Mouse (Mus musculus) adrenal gland, adult 2 months (tissue): Measurements from ENCODE around the gene Gtf3c2. TPM values are rescaled to one million over a fixed set of nuclear protein-coding genes. Genes with fewer than 3 reads are reported as not detected.
"Not testable (repeated sequence)": the region's sequence is repeated elsewhere in the genome, so short reads cannot be mapped to it uniquely, and the experiment has no call there.

Experiments
- DNase-seq: peaks from one replicate; pipeline ENCODE4 v3.0.0; 2021
- long read RNA-seq: library from polyadenylated mRNA; stranded (forward); transcript quantifications from one replicate; pipeline ENCODE4 v2.0.0, GENCODE M21; 2021
- polyA plus RNA-seq: library from polyadenylated mRNA; depleted of rRNA; stranded (reverse); fragments of >200 nt; gene quantifications from 2 replicates; pipeline ENCODE4 v1.2.3, GENCODE M21; 2012; rRNA removed
- total RNA-seq, 2 experiments: library from RNA; stranded (reverse); gene quantifications; 2 replicates each; pipeline ENCODE4 v1.2.3; 2021

Gtf3c2 gene
- 10 to 100 TPM; 51.9 to 67.4 TPM for total RNA-seq
- polyA plus RNA-seq, result 34.8 and 47.8 TPM in 2 replicates
- long read RNA-seq, full-length matches to known transcripts, result 5 of 25 reads
- long read RNA-seq, partial matches to known transcripts, result 12 of 25 reads
- long read RNA-seq, other reads (novel, unspliced or antisense), result 8 of 25 reads

DNA sequence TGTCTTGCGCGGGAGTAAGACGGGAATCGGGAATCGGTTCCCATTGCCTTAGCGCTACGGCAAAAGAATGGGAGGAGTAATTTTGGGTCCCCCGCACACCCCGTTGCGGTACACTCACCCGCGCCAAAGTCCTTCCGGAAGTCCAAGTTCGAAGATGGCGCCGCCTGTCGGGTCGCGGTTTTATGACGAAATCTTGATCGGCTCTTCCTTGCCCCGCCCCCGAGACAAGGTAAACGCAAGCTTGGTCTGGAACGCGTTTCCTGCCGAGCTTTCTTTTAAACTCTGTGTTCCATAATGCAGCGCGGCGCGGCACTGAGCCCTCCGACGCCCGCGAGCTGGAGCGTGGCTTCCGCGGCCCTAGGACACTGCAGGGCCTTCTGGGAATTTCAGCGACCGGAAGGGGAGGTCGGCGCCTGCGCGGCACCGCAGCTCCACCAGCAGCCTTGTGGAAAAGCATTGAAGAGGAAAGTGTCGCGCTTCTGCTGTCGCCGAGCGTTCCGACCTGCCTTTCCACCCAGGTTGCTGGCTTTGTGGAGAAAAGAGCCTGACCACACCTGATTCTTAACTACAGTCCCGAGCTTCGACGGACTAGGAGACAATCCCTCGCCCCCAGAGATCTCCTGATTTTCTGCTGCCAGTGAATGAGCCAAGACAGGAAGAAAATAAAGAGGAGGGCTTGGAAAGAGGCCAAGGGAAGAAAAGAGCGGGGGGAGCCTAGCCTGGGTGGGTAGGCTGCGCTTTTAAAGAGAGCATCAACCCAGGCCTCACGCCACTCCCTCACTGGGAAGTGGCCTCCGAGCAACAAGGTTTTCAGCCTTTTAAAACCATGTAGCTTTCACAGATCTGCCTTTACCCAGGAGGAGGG, at the start of gene Gtf3c2, which contains the start of gene Gm29609:
Gene Gtf3c2, minus strand, starts transcription at position 379 of the 865 bp plus-strand sequence.
Gene Gm29609, minus strand, starts transcription at position 146 of the 865 bp plus-strand sequence.
- peak; percentile 95 for DNase-seq

DNA sequence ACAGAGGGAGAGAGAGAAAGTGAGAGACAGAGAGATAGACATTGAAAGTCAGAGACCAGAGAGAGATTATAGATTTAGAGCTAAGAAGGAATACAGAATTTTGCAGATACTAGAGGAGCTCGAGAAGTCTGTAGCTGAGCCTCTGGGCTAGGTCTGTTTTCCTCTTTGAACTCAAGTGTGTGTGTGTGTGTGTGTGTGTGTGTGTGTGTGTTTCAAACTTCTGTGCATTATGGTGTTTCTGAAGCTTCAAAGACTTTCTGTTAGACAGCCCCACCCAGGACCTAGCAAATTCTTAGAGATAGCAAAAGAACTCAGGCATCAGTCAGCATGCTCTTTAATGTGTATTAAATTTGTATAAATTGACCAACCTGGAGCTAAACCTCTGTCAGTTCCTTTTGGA, 46.7 kb upstream of the Gtf3c2 start:
- no peak for DNase-seq

DNA sequence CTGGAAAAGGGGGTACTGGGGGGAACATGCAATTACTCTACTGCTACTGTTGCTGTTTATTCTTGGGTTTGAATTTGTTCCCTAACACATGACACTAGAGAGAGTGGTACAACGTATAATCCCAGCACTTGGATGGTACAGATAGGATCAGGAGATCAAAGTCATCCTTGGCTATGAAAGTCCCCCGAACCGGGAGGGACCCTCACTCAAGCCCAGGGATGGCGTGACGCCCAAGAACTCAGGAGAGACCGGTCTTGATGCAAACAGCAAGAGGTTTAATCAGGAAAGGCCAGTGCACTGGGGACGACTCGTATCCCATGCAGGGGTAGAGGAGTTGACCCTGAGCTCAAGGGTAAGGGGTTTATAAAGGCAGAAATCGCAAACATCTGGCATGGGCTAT, 42.8 kb upstream of the Gtf3c2 start:
- no peak for DNase-seq

DNA sequence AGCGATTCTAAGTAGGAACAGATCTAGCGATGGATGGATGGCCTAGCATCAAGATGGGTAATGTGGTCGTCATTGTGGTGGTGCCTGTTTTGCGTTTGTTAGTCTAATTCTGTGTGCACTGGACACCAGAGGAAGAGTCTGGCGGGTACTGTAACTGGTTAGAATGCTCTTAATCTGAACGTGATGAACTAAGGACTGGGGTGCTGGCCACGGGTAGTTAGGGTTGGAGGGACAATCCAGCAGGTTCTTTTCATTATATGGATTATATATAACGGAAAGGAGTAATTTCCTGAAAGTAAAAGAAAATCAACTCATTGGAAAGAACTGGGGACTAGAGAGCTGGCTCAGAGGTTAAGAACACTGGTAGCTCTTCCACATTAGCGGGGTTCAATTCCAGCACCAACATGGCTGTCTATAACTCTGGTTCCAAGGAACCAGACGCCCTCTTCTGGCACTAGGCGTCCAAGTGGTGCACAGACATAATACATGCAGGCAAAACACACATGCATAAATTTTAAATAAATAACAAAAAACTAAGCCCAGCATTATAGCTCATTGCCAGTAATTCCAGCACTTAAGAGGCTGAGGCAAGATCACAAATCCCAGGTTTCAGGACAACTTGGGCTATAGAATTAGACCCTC, 41.5 kb upstream of the Gtf3c2 start:
- peak; percentile 52 for DNase-seq

DNA sequence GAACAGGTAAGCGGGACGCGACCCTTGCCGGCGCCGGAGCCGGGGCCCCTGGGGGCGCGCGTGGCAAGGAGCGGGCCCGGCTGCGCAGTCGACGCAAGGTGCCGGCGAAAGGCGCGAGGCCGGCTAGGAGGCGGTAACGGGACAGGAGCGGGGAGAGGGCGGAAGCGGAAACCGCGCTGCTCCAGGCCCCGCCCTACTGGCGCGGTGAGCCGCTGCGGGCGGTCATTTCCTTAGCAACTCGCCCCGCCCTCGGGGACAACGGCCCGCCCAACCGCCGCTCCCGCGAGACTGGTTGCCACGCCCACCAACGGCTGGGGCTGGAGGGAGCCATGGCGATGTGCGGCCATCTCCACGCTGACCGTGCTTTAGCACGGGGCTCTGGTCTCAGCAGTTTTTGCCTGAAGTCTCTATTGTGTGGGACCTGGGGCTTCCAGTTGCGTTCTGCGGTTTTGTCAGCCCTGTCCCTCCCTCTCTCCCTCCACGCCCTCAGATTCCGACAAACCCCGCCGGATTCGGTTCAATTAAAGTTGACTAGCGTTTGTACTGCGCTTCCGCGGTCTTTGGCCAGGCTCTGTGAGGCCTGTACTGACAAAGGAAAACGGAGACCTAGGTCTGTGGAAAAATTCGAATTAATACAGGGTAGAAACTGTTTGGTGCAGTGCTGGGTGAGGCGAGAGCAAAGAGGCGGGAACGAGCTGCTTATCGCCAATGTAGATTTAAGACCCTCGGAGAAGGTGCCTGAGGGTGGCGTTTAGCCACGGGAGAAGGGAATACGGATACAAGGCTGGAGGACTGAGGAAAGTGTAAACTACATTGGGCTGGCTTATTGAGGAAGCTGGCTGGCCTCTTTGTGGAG, 40.7 kb upstream of the Gtf3c2 start, which contains the start of gene Ppm1g:
Gene Ppm1g, minus strand, starts transcription at position 240 of the 856 bp plus-strand sequence.
- peak; percentile 99 for DNase-seq

DNA sequence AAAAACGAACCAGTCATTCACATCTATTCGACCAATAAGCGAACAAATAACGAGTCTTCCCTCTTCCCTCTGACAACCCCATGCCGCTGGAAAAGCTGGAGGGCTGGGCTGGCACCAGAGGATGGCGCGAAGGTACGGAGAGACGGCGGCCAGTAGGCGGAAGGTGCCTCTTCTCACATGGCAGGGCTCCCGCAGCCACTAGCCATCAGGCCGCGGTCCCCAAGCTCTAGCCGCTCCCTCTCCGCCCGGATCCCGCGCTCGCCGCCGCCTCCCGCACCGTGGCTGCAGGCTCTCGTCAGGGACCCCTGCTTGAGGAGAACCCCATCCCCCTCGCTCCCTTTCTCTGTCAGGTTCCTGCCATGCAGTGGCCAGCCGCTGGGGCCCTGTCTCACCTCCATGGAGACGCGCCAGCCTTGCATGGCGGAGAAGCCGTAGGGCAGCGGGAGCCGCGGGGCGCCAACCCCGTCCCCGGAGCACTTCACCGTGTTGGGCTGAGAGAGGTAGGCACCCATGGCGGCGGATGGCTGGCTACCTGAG, 40.0 kb upstream of the Gtf3c2 start:
- peak; percentile 71 for DNase-seq

DNA sequence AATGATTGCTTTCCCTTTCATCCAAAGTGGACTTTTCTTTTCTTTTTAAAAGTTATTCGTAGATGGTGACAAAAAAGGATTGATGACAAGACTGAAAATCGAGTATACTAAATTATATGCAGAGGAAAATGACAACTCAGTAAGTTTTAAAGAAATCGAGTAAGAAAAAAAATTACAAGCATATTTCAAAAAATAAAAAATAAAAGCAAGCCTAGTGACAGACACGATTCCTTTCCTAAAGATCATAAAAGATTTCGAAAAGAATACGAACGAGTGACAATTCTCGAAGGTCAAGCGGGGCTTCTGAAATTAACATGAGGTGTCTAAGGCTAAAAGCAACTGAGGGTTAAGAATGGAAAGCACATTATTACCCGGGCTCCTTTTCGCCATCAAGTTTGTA, 39.5 kb upstream of the Gtf3c2 start:
- no peak for DNase-seq

DNA sequence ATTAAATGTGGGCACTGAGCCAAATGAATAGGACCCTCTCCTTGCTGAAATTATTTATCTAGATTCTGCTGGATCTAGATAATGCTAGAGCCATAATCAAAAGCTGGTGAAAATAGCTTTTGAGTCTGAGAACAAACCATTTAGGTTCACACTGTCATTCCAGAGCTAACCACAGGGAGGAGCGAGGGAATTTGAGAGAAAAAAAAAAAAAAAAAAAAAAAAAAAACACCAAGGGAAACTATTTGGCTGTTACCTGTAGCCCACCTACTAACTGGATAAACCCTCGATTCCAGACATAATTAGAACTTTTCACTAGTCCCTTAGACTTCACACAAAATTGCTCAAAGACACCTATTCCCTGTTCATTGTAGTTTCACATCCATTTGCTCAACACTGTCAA, 39.1 kb upstream of the Gtf3c2 start:
- DNase-seq, result no peak

DNA sequence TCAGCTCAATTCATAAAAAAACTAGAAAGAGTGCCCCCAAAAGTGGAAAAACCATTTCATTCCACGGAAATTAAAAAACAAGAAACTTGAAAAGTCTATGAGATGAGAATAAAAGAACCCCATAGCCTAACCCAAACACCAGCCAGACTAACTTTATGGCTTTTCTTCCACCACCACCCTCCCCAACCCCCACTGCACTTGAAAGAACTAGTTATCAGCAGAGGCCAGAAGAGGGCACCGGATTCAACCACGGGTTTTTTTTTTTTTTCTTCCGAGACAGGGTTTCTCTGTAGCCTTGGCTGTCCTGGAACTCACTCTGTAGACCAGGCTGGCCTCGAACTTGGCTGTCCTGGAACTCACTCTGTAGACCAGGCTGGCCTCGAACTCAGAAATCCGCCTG, 38.4 kb upstream of the Gtf3c2 start:
- DNase-seq, result no peak

DNA sequence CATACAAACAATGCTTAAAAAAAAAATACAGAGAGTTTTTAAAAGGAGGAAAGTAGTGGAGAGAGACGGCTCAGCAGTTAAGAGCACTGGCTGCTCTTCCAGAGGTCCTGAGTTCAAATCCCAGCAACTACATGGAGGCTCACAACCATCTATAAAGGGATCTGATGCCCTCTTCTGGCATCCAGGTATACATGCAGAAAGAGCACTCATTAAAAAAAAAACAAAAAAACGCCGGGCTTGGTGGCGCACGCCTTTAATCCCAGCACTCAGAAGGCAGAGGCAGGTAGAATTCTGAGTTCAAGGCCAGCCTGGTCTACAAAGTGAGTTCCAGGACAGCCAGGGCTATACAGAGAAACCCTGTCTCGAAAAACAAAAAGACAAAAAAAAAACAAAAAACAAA, 36.6 kb upstream of the Gtf3c2 start:
- DNase-seq, result not testable (repeated sequence)

DNA sequence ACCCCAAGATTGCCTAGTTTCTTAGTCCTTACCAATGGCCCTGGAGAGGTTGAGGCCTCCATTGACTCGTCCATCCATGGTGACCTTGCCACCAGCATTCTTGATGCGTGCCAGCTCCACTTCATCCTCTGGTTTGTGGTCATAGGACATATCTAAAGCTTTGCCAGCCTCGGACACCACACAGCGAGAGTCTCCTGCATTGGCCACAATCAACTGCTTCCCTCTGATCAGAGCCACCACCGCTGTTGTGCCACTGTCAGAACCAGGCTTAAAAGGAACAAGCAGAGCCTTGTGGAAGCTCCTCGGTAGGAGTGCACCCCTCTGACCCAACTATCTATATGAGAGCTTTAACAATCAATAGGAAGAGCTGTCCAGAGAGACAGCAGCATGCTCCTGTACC, 24.5 kb upstream of the Gtf3c2 start:
- DNase-seq, result peak; percentile 24

DNA sequence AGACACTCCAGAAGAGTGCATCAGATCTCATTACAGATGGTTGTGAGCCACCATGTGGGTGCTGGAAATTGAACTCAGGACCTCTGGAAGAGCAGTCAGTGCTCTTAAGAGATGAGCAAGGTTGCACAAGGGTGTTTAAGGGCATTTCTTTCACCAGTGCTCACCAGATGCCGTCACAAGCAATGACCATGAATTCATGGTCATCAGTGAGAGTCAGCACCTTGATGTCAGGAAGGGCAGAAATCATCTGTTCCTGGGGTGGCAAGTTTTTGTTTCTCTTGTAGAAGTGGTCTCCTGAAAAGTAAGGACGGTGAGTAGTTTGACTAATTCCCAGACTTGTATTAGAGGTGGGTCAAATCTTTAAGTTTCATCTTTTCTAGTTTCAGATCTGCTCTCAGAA, 23.9 kb upstream of the Gtf3c2 start:
- peak; percentile 54 for DNase-seq

DNA sequence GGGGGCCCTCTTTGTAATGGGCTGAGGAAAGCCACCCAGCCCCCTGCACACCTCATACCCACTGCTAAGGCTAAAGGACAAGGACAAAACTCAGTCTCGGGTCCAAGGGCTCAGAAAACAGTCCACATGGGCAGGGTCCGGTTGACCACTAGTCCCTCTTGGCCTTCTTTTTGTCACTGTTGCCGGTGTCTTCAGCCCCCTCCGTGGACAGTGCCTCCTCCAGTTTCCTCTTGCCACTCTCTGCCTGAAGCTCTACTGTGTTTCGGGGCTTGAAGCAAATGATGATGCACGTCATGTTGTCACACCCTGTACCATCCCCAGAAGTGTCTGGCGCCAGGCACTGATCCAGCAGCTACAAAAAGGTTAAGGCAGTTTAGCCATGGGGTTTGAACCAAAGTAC, 23.0 kb upstream of the Gtf3c2 start:
- DNase-seq, result peak; percentile 37

DNA sequence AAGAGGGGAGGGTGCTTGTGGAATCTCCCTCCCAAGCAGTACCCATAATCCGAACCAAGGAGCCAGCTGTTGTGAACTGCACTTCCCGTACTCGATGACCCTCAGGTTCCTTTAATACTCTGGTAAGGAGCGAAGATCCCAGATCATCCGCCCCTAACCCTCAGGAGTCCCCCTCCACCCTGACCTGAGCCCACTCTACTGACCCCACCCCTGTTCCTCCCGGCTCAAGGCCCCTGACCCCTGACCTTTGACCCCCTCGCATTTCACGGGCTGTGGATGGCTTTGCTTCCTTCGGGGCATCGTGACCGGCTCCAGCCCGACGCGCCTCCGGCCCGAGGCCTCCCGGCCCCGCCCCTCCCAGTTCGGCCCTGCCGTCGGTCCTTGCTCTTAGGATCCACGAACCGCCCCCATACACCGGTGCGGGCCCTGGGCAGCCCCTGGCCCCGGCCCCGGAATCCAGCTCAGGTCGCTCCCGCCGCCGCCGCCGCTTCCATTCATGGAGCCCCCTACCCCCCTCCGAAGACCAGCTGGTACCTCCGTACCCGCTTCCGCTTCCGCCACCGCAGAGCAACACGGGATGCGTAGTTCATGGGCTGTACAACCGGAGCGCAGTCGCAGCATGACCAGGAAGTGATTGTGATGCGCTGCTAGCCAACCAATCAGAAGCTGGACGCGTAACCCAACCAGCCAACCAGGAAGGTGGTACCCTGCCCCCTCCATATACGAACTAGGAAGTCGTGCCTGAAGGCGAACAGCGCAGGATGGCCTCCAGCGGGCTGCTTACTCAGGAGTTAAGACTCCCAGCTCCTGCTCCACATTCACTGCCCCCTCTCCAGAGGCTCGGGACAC, 22.0 kb upstream of the Gtf3c2 start, which contains the start of gene Zfp513:
Gene Zfp513, minus strand, starts transcription at position 562 of the 849 bp plus-strand sequence.
- peak; percentile 97 for DNase-seq

DNA sequence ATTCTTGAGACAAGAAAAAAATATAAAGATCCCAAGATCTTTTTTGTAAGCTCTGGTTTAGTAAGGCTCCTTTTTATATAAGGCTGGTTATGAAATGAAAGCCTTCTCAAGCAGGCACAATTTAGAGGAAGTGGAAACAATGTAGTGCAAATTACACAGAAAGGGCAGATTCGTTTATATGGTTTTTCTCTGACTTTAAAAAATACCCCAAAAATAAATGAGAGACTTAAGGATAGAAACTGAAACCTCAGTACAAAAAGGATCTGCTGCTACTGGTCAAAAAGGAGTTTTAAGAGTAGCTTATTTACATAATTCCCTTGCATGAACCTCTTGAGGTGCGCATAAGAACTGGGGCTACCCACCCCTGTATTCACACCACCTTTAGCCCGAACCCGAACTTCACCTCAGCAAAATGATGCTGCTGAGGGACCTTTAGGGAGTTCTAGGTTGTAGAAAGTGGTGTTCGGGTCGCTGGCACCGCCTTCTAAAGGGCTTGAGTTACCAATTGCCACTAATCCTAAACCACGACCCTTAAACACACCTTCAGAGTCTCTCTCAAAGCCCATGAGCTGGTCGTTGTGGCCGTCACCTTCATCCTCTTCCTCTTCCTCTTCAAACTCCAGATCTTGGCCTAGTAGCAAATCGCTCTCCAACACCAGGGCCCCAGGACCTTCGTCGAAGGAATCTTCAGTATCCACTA, 21.2 kb upstream of the Gtf3c2 start:
- DNase-seq, result no peak

DNA sequence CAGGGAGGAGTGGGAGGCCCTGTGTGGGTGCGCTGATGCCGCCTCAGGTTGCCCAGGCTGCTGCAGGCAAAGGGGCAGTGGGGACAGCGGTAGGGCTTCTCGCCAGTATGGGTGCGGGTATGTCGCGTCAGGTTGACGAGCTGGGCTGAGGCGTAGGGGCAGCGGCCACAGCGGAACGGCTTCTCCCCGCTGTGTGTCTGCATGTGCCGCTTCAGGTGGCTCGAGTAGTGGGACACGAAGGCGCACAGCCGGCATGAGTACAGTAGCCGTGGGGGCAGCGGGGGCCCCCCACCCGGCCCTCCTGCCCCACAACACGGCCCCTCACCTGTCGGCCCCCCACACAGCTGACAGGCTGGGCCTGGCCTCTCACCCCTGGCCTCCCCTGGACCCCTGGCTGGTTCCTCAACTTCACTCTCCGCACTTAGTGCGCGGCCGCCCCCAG, 20.4 kb upstream of the Gtf3c2 start:
- DNase-seq, result peak; percentile 38

DNA sequence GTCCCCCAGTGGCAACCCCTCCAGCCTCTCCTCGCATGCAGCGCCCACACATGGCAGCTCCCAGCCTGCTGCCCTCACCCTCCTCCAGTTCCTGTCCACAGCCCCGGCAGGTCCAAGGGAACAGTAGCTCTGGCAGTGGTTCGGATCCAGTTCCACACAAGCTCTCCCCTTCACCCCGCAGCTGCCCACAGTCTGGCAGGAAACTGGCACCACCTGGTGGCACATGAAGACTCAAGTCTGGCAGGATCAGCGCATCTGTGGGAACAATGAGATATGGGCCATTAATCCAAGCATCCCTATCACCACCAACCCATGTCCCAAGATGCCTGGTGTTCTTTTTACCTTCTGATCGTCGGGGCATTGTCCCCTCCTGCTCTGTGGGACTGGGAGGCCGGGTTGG, 19.9 kb upstream of the Gtf3c2 start:
- no peak for DNase-seq

DNA sequence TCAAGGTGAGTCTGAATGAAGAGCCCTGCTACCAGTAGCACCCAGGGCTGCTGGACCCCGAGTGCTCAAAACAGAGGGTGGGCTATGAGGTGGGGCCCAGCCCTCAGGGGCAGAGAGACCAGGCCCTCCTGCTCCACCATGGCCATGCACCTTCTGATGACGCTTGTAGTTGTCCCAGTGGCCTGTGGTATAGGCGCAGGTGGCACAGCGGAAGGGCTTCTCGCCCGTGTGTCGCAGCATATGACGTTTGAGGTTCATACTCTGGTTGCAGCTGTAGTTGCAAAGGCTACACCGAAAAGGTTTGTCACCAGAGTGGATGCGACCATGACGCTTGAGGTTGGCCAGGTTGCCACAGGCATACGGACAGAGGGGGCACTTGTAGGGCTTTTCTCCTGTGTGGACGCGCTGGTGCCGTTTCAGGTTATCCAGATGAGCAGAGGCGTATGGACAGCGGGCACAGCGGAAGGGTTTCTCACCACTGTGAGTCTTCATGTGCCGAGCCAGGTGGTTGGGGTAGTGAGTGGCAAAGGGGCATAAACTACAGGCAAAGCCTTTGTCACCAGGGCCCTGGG, 19.5 kb upstream of the Gtf3c2 start:
- DNase-seq, result peak; percentile 25

DNA sequence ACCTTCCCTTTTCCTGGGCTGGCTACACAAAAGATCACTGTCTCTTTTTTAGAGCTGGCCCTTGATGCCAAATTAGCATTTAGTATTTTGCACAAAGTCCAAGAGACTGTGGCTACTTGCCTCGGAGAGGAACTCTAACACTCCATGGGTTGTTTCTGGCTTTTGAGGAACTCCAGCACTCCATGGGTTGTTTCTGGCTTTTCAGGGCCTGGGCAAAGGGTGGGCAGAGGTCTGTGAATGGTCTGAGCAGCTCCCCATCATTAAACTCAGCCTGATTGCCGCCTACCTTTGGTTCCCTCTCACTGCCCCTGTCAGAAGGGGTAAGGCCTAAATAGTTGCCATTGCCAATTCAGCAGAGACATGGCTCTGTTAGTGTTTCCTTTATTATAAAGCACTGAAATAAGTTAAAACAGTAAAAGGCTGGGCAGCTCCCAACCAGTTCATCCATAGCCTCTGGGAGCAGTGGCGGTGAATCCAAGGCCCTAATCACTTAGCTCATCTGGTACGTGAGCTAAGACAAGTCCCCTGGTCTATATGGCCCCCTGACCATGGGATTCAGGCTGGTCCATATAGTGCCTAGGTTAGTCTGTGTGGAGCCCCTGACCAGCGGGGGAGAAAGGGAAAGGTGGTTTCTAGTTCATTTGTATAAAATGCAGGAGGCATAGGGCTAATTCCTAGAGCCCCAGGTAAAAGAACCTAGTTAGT, 18.8 kb upstream of the Gtf3c2 start:
- peak; percentile 20 for DNase-seq
